Mouse (Mus musculus) bone marrow, adult 2 months (tissue): Measurements from ENCODE around the gene Wfs1.

ENCODE experiments used
- CTCF ChIP-seq: fragments of 200-500 bp; IDR thresholded peaks from 2 replicates; pipeline ENCODE4 v1.5.1; 2011; ENCODE audit warnings: low read length, control low read depth; ENCODE audit not compliant: control insufficient read depth, insufficient read depth
- POLR2A ChIP-seq: fragments of 200-500 bp; IDR thresholded peaks from 2 replicates; pipeline ENCODE4 v1.6.1; 2011; ENCODE audit warnings: low read depth, mild to moderate bottlenecking, control low read depth, low read length, borderline replicate concordance; ENCODE audit not compliant: control insufficient read depth

DNA sequence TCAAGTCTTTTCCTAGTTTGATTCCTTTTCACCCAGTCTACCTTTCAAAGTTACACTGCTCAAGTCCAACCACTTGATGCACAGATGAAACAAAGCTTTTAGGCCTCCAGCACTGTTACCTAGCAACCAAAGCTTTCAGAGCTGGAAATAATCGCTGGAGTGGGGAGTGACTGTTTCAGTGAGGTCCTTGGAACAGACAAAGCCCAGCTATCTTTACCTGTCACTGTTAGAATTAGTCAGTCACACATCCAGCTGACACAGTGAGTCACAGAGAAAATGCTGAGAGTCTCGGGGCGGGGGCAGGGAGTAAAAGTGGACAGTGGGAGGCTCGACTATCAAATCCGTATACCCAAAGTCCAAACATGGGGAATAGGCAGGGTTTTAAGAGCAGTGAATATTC, 28.5 kb downstream of the Wfs1 start:
- TF ChIP-seq CTCF (no peak), POLR2A (no peak)
